Mouse (Mus musculus) urinary bladder, postnatal 36 days (tissue): ENCODE data around the gene Rps3.
A peak's percentile ranks its signal among the peaks of the same experiment; 100 is the strongest.

ENCODE experiments used
- DNase-seq, 2 experiments: peaks; one replicate each; pipeline ENCODE4 v3.0.0; 2022; ENCODE audit warnings: low spot score in 2 of 2, mixed read lengths in 1 of 2

The Rps3 gene

GRCm38 (mm10) chr7:99443164-99443563 is 40.4 kb downstream of the Rps3 start:
- no peak for DNase-seq

GRCm38 (mm10) chr7:99441534-99442072 is 41.9 kb downstream of the Rps3 start:
- DNase-seq, result peak; percentile 23 to 75

GRCm38 (mm10) chr7:99438881-99439280 is 44.7 kb downstream of the Rps3 start:
- DNase-seq, result no peak

- DNase-seq, result no peak
These were observed 47.0 kb downstream of the Rps3 start for GRCm38 (mm10) chr7:99436530-99436929.

- no peak for DNase-seq
These were observed 48.8 kb downstream of the Rps3 start for GRCm38 (mm10) chr7:99434672-99435250.

GRCm38 (mm10) chr7:99432863-99433262 is 50.7 kb downstream of the Rps3 start:
- DNase-seq, result no peak

- no peak for DNase-seq
These were observed 51.3 kb downstream of the Rps3 start for GRCm38 (mm10) chr7:99432248-99432647.

- DNase-seq, result no peak
These were observed 53.3 kb downstream of the Rps3 start for GRCm38 (mm10) chr7:99430246-99430645.

- DNase-seq, result no peak
These were observed 53.8 kb downstream of the Rps3 start for GRCm38 (mm10) chr7:99429786-99430185.

- no peak for DNase-seq
These were observed 54.7 kb downstream of the Rps3 start for GRCm38 (mm10) chr7:99428836-99429235.

- no peak for DNase-seq
These were observed 55.6 kb downstream of the Rps3 start for GRCm38 (mm10) chr7:99427987-99428386.
